Mouse (Mus musculus) liver, embryonic 12.5 days (tissue): ENCODE measurements around the gene Zc3h6. TPM values are rescaled to one million over a fixed set of nuclear protein-coding genes. Genes with fewer than 3 reads are reported as not detected.
A peak's percentile ranks its signal among the peaks of the same experiment; 100 is the strongest.
"Not testable (repeated sequence)": the region's sequence is repeated elsewhere in the genome, so short reads cannot be mapped to it uniquely, and the experiment has no call there.

Experiments used
- ATAC-seq: fragments of 200-750 bp; cut with Nextera tagmentation; 2 replicates; pipeline ENCODE4 v1.8.0; 2017; ENCODE audit warnings: moderate number of reproducible peaks, mild to moderate bottlenecking, moderate library complexity
- H3K27ac ChIP-seq: fragments of 300-500 bp; sonication (generic); 2 replicates; pipeline ENCODE4 v1.5.1; 2016; ENCODE audit warnings: mild to moderate bottlenecking
- H3K27me3 ChIP-seq: fragments of 300-500 bp; sonication (generic); replicated peaks from 2 replicates; pipeline ENCODE4 v1.6.1; 2016; ENCODE audit warnings: mild to moderate bottlenecking, moderate library complexity
- H3K36me3 ChIP-seq: fragments of 300-500 bp; sonication (generic); 2 replicates; pipeline ENCODE4 v1.6.1; 2016; ENCODE audit warnings: mild to moderate bottlenecking, moderate library complexity
- H3K4me1 ChIP-seq: fragments of 300-500 bp; sonication (generic); 2 replicates; pipeline ENCODE4 v1.6.1; 2016
- H3K4me2 ChIP-seq: fragments of 300-500 bp; sonication (generic); 2 replicates; pipeline ENCODE4 v1.6.1; 2016; ENCODE audit warnings: mild to moderate bottlenecking, moderate library complexity
- H3K4me3 ChIP-seq: fragments of 300-500 bp; sonication (generic); 2 replicates; pipeline ENCODE4 v1.5.1; 2016; ENCODE audit warnings: mild to moderate bottlenecking, moderate library complexity
- H3K9ac ChIP-seq: fragments of 300-500 bp; sonication (generic); 2 replicates; pipeline ENCODE4 v1.6.1; 2016; ENCODE audit warnings: mild to moderate bottlenecking, moderate library complexity
- H3K9me3 ChIP-seq: fragments of 300-500 bp; sonication (generic); replicated peaks from 2 replicates; pipeline ENCODE4 v1.6.1; 2016; ENCODE audit warnings: mild to moderate bottlenecking, moderate library complexity
- WGBS: fragments of 180-500 bp; shearing (Covaris S2); methylation state at CpG from one replicate; pipeline ENCODE4 v1.1.7; 2016; ENCODE audit not compliant: insufficient replicate concordance; 5-methylcytosine and 5-hydroxymethylcytosine counted together
- polyA plus RNA-seq: library from polyadenylated mRNA; unstranded; fragments of >200 nt; fragmentation: Nextera tagmentation; extraction: Ambion mirVana; gene quantifications from 2 replicates; pipeline ENCODE4 v1.2.1, GENCODE M21; 2016

Zc3h6 gene
- polyA plus RNA-seq, 1 experiment from 2014 or later, result 0.81 TPM

GRCm38 (mm10) chr2:128967661-128968441 lies 649 bp downstream of the Zc3h6 start, which contains the start of gene Gm10762:
TSS of gene Gm10762 (minus strand) at chr2:128967725.
- WGBS, result under 1% methylated on average over 69 of the region's 80 CpGs
- Histone ChIP-seq H3K4me1 (peaks cover 16% of the 10 kb centered on the region), H3K36me3 (no peaks in the 10 kb centered on the region), H3K27me3 (no peaks in the 10 kb centered on the region), H3K9ac (peak within 1 kb of the TSS; percentile 97), H3K4me2 (peak within 1 kb of the TSS; percentile 75), H3K9me3 (no peaks in the 10 kb centered on the region), H3K27ac (peak within 1 kb of the TSS; percentile 98), H3K4me3 (peak within 1 kb of the TSS; percentile 79)
- peak; percentile 79 for ATAC-seq

- Histone ChIP-seq H3K9ac (peak overlapping the region; percentile 97), H3K36me3 (no peaks in the 10 kb centered on the region), H3K4me2 (peak overlapping the region; percentile 75), H3K4me3 (peak overlapping the region; percentile 79), H3K9me3 (no peaks in the 10 kb centered on the region), H3K4me1 (peaks cover 19% of the 10 kb centered on the region), H3K27me3 (no peaks in the 10 kb centered on the region), H3K27ac (peak overlapping the region; percentile 98)
- no peak for ATAC-seq
Observed at GRCm38 (mm10) chr2:128968475-128969083, 1.4 kb downstream of the Zc3h6 start.

- no peaks in the 10 kb centered on the region for H3K27me3 ChIP-seq
Observed at GRCm38 (mm10) chr2:128972301-128972700, 5.1 kb downstream of the Zc3h6 start.

GRCm38 (mm10) chr2:128975572-128975971 lies 8.4 kb downstream of the Zc3h6 start:
- Histone ChIP-seq H3K4me3 (no peak overlapping the region), H3K36me3 (no peaks in the 10 kb centered on the region), H3K27ac (no peak overlapping the region), H3K27me3 (no peaks in the 10 kb centered on the region), H3K4me2 (no peak overlapping the region), H3K4me1 (0 out of 2 replicates have a peak, but pooled peaks cover 3% of the 10 kb centered on the region), H3K9me3 (no peaks in the 10 kb centered on the region), H3K9ac (no peak overlapping the region)
- WGBS, result 68% methylated on average over 4 of the region's 4 CpGs
- no peak for ATAC-seq

More at GRCm38 (mm10) chr2:128972301-128972700, 5.1 kb downstream of the Zc3h6 start:
- Histone ChIP-seq H3K9ac (no peak overlapping the region), H3K4me2 (no peak overlapping the region), H3K9me3 (no peaks in the 10 kb centered on the region), H3K4me3 (no peak overlapping the region), H3K4me1 (peaks cover 12% of the 10 kb centered on the region), H3K36me3 (no peaks in the 10 kb centered on the region), H3K27ac (no peak overlapping the region)
- ATAC-seq, result no peak

- H3K9me3 ChIP-seq, result no peaks in the 10 kb centered on the region
- ATAC-seq, result no peak
- no peak overlapping the region for H3K4me2 ChIP-seq
- H3K4me1 ChIP-seq, result no peaks in the 10 kb centered on the region
- H3K4me3 ChIP-seq, result no peak overlapping the region
- WGBS, result 78% methylated on average over 3 of the region's 3 CpGs
- H3K27ac ChIP-seq, result no peak overlapping the region
- H3K9ac ChIP-seq, result no peak overlapping the region
- peaks cover 3% of the 10 kb centered on the region; the same call in 1 of the 2 replicates for H3K27me3 ChIP-seq
- no peaks in the 10 kb centered on the region for H3K36me3 ChIP-seq
Observed at GRCm38 (mm10) chr2:128984746-128985145, 17.5 kb downstream of the Zc3h6 start.

GRCm38 (mm10) chr2:129004872-129005271 lies 37.7 kb downstream of the Zc3h6 start:
- H3K27ac ChIP-seq, result no peak overlapping the region

GRCm38 (mm10) chr2:129006194-129006749 lies 39.1 kb downstream of the Zc3h6 start:
- Histone ChIP-seq H3K4me3 (no peak overlapping the region), H3K36me3 (no peaks in the 10 kb centered on the region), H3K4me1 (peaks cover 11% of the 10 kb centered on the region), H3K27me3 (no peaks in the 10 kb centered on the region), H3K9ac (no peak overlapping the region), H3K27ac (peak overlapping the region; percentile 46; the same call in 1 of the 2 replicates), H3K9me3 (no peaks in the 10 kb centered on the region), H3K4me2 (no peak overlapping the region)
- WGBS, result 50% methylated on average over 4 of the region's 4 CpGs
- ATAC-seq, result peak; percentile 81

More at GRCm38 (mm10) chr2:129004872-129005271, 37.7 kb downstream of the Zc3h6 start:
- Histone ChIP-seq H3K9ac (no peak overlapping the region), H3K4me1 (peaks cover 11% of the 10 kb centered on the region), H3K4me2 (no peak overlapping the region), H3K9me3 (no peaks in the 10 kb centered on the region), H3K36me3 (no peaks in the 10 kb centered on the region), H3K27me3 (no peaks in the 10 kb centered on the region), H3K4me3 (no peak overlapping the region)
- ATAC-seq, result no peak

- H3K9ac ChIP-seq, ATAC-seq, H3K4me2 ChIP-seq, H3K4me3 ChIP-seq, H3K36me3 ChIP-seq, H3K9me3 ChIP-seq, H3K27ac ChIP-seq, H3K27me3 ChIP-seq: not testable (repeated sequence)
- WGBS, result 27% methylated on average over 2 of the region's 2 CpGs
- peaks cover 11% of the 10 kb centered on the region for H3K4me1 ChIP-seq
Observed at GRCm38 (mm10) chr2:129008867-129009266, 41.7 kb downstream of the Zc3h6 start.

GRCm38 (mm10) chr2:129020106-129020505 lies 52.9 kb downstream of the Zc3h6 start:
- 71% methylated on average over 2 of the region's 2 CpGs for WGBS
- H3K4me1 ChIP-seq, result no peaks in the 10 kb centered on the region

GRCm38 (mm10) chr2:129024820-129025219 lies 57.6 kb downstream of the Zc3h6 start:
- 65% methylated on average over 9 of the region's 9 CpGs for WGBS
- Histone ChIP-seq H3K4me1 (no peaks in the 10 kb centered on the region), H3K4me3 (no peak overlapping the region), H3K9ac (no peak overlapping the region), H3K4me2 (no peak overlapping the region), H3K27me3 (no peaks in the 10 kb centered on the region), H3K9me3 (no peaks in the 10 kb centered on the region), H3K27ac (no peak overlapping the region), H3K36me3 (no peaks in the 10 kb centered on the region)
- ATAC-seq, result no peak

More at GRCm38 (mm10) chr2:129020106-129020505, 52.9 kb downstream of the Zc3h6 start:
- ATAC-seq, result no peak
- H3K27me3 ChIP-seq, result no peaks in the 10 kb centered on the region
- H3K4me3 ChIP-seq, result no peak overlapping the region
- H3K27ac ChIP-seq, result no peak overlapping the region
- no peak overlapping the region for H3K9ac ChIP-seq
- no peak overlapping the region for H3K4me2 ChIP-seq
- no peaks in the 10 kb centered on the region for H3K9me3 ChIP-seq
- H3K36me3 ChIP-seq, result no peaks in the 10 kb centered on the region

GRCm38 (mm10) chr2:129035381-129035780 lies 68.2 kb downstream of the Zc3h6 start:
- no peaks in the 10 kb centered on the region for H3K9me3 ChIP-seq
- 69% methylated on average over 5 of the region's 5 CpGs for WGBS
- peaks cover 10% of the 10 kb centered on the region; the same call in 1 of the 2 replicates for H3K4me1 ChIP-seq
- no peaks in the 10 kb centered on the region for H3K36me3 ChIP-seq
- no peak overlapping the region for H3K4me3 ChIP-seq
- H3K27ac ChIP-seq, result no peak overlapping the region
- peaks cover 47% of the 10 kb centered on the region for H3K27me3 ChIP-seq
- no peak overlapping the region for H3K9ac ChIP-seq
- no peak overlapping the region for H3K4me2 ChIP-seq
- no peak for ATAC-seq

GRCm38 (mm10) chr2:129038426-129038936 lies 71.3 kb downstream of the Zc3h6 start:
- Histone ChIP-seq H3K4me2 (peak overlapping the region; percentile 63), H3K9ac (no peak overlapping the region), H3K4me3 (peak overlapping the region; percentile 35), H3K4me1 (peaks cover 10% of the 10 kb centered on the region; the same call in 1 of the 2 replicates), H3K9me3 (no peaks in the 10 kb centered on the region), H3K27me3 (peaks cover 65% of the 10 kb centered on the region), H3K36me3 (no peaks in the 10 kb centered on the region), H3K27ac (no peak overlapping the region)
- no peak for ATAC-seq
- 37% methylated on average over 15 of the region's 15 CpGs for WGBS
